Mouse (Mus musculus): ENCODE data around the gene Atg2a.

GRCm38 (mm10) chr19:6253021-6253420 lies 11.6 kb downstream of the Atg2a start:
- TF ChIP-seq RAD21 (IDR thresholded peaks at IDR 0.05; ENCODE audit: low read depth, low read length) (no peak), POLR2AphosphoS2 (IDR thresholded peaks at IDR 0.05; ENCODE audit: low read depth, low read length) (no peak), EP300 (IDR thresholded peaks at IDR 0.05; ENCODE audit: low read length) (no peak), CTCF (conservative IDR thresholded peaks at IDR 0.05 in 1 of 2, IDR thresholded peaks at IDR 0.05 in 1 of 2; ENCODE audit: low read depth in 2 of 2, low read length in 2 of 2) (no peak), MAFK (IDR thresholded peaks at IDR 0.05; ENCODE audit: insufficient replicate concordance, low read length) (no peak), ZKSCAN1 (IDR thresholded peaks at IDR 0.05; ENCODE audit: borderline replicate concordance, low read depth, low read length) (no peak), MYC (IDR thresholded peaks at IDR 0.05; ENCODE audit: low read depth, low read length) (no peak), POLR2A (IDR thresholded peaks at IDR 0.05; ENCODE audit: low read depth, low read length) (no peak), ZC3H11A (IDR thresholded peaks at IDR 0.05; ENCODE audit: low read depth, low read length) (no peak)
